Mouse (Mus musculus) mouse embryonic stem cell (cell line): ENCODE data around the gene Noto.
"Not testable (repeated sequence)": the region's sequence is repeated elsewhere in the genome, so short reads cannot be mapped to it uniquely, and the experiment has no call there.

Experiments
- in situ Hi-C, 2 experiments: fragments of 300-500 bp; cut with MboI; formaldehyde crosslinking; loops; 1 replicate in 1 of 2; 3 replicates in 1 of 2; pipeline ENCODE4 v1.14.3; 2019 to 2020; ENCODE audit warnings: low sequenced_read_pairs in 2 of 2, low pct_unique_long_range_greater_than_20kb in 1 of 2, mixed read lengths in 1 of 2; ENCODE audit not compliant: unreplicated experiment in 1 of 2

Noto gene

DNA sequence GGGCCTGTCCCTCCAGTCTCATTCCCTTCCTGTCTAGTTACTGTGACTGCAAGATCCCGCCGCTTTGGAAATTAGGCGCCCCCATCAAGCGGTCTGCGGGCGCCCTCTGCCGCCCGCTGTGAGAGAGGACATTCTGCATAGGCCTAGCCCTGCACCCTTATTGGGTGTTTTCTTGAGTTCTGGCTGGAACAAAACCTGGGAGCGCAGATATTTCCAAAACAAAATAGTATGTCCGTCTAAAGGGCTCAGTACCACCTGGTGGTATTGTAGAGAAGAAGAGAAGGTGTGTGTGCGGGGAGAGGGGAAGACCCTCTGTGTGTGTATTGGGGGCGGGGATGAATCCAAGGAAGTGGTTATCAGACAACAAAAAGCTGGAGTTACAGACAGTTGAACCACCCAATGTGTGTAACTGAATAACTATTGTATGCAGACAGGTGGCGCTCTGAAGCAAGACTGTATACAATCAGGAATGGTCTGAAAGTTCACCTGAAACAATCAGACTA is 12.9 kb upstream of the Noto start:
- in situ Hi-C loops = loop anchor here (5.0 to 10.0 kb wide), 2 partner anchors 249 to 266 kb away; no protein-coding TSS in a partner anchor

DNA sequence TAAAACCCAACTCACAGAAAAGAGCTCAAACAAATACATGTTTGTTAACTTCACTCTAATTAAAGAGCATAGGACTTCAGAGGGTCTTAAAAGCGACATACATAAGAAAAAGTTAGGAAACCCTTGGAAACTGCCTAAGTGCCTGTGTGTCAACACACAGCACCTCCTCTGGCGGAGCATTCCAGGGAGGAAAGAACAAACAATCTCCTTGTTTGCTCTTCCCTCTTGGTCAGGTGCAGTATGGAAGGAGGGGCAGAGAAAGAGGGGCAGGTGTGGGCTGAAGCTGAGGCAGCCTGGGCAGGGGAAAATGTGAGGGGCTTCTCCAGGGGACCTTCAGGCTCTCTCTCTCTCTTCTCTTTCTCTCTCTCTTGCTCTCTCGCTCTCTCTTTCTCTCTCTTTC is 7.9 kb upstream of the Noto start:
- in situ Hi-C loops = loop anchor here in 1 of 2 experiments (10.0 kb wide), 1 partner anchor 271 kb away; no protein-coding TSS in a partner anchor

- in situ Hi-C loops = loop anchor here in 1 of 2 experiments (10.0 kb wide), 1 partner anchor 274 kb away; no protein-coding TSS in a partner anchor
Measured at GRCm38 (mm10) chr6:85419150-85419549, 4.5 kb upstream of the Noto start.

DNA sequence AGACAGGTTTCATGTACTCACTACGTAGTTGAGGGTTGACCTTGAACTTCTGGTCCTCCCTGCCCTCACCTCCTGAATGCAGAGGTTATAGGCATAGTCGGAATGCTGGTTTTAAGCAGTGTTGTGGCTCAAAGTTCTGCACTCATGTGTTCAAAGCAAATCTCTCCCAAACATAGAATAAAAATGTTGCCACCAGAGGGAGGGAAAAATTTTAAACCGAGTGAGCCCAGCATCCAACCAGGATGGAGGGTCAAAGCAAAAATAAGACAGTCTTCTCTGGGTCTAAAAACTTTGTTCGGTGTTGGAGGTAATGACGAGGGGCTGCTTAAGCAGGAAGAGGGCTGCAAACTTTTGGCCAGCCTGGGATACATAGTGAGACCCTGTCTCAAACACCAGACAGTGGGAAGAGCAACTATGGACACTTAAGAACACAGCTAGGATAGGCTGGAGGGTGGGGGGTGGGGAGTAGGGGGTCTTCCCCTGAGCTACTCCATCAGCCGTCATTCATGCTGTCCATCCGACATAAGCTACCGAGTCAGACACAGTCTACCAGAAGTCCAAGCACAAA is 7.7 kb downstream of the Noto start:
- in situ Hi-C loops = no loop called here

DNA sequence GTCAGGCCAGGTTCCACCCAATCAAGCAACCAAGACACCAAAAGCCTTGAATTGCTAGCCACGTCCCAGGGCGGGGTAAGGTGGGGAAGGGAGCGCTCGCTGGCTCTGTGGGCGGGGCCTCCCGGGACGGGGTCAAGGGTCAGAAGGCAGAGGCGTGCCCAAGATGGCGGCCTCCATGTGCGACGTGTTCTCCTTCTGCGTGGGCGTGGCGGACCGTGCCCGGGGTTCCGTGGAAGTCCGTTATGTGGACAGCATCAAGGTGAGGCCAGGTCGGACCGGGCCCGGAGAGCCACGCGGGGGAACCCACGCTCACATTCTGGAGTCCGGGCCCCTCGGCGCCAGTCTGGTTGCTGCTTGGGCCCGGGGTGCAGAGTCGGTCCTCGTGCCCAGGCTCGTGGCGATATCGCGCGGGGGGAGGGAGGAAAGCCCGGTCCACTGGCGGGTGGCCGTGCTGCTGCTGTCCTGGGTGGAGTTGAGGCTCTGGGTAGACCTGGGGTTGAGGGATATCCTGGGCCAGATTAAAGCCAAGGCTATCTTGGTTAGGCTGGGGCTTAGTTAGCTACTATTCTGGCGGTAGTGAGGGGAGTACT is 8.3 kb downstream of the Noto start, which contains the start of gene Smyd5:
Gene Smyd5 (plus strand): TSS at position 148 of the 590 bp plus-strand sequence.
- in situ Hi-C loops = no loop called here

GRCm38 (mm10) chr6:85433865-85434264 is 10.2 kb downstream of the Noto start:
- in situ Hi-C loops = no loop called here

- in situ Hi-C loops = no loop called here
Measured at GRCm38 (mm10) chr6:85436204-85436603, 12.5 kb downstream of the Noto start.

DNA sequence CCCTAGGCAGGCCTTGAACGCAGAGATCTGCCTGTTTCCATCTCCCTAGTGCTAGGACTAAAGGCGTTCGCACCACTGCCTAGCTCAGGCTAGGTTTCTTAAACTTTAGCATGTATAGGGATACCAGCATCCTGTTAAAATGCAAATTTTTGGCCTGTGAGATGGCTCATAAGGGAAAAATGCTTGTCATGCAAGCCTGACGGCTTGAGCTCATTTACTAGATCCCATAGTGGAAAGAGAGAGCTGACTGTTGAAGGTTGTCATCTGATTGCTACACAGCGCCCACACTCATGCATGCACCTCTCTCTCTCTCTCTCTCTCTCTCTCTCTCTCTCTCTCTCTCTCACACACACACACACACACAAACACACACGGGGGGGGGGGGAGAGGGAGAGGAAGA is 12.9 kb downstream of the Noto start:
- in situ Hi-C loops = no loop called here

DNA sequence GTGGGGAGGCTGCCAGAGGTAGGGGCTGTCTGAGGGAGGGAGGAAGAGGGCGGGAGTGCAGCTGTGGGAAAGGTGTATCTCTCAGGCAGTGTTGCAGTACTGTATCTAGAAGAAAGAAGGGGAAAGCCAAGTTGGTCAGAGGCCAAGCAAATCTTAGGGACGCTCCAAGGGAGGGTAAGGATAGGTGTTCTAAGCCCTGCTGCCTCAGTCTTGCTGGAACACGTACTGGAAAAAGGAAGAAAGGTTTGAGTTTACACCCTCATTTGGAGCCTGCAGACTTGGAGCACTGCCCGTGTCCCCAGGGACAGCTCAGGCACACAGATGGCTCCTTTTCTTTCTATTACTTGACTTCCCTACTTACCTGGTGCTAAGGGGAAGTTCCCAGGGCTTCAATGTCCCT is 17.5 kb downstream of the Noto start:
- in situ Hi-C loops = no loop called here

DNA sequence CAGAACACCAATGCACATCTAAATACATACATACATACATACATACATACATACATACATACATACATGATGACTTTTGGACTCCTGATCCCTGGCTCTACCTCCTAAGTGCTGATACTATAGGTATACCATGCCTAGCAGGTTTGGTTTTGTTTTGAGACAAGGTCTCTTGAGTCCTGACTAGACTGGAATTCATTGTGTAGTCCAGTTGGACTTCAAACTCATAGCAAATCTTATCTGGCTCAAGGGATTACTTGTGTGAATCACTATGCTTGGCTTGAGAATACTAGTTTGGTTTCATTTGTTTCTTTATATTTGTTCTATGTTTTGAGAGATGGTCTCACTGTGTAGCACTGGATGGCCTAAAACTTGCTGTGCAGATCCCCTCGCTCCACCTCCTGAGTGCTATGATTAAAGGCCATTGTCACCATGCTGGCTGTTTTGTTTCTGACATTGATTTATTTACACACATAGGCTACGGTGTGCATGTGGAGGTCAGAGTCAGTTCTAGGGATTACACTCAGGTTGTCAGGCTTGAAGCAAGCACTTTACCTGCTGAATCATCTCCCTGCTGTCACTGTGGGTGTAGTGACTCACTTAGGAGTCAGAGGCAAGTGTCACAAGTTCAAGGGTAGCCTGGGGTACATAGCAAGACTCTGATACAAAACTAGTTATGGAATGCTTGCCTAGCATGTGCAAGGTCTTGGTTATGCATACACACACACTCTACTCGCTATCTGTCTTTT is 20.0 kb downstream of the Noto start:
- in situ Hi-C loops = no loop called here

DNA sequence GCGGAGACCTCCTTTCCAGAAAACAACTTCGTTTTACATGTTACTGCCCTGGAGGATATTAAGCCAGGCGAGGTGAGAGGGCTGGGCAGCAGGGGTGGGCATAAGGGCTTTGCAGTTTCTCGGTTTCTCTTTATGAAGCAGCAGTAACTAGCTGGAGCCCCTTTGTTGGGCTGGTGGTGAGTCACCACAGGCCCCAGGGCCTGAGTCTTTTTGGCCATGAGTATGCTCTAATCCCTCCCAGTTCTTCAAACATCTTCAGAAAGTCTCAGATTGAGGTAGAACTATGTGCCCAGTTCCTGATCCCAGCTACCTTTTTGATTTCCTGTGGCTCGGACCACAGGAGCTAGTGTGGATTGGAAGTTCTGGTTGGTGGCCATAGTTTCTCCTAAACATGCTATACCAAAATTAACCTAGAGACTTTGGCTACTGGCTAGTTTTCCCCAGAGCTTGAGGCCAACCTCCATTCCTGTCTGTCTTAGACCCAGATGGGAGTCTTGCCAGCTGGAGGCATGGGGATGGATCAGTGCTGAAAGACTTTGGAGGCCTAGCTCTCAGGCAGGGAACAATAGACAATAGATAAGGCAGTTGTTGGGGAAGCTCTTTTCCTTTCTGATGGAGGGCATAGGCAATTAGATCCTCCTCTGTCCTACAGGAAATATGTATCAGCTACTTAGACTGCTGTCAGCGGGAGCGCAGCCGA is 20.7 kb downstream of the Noto start:
- in situ Hi-C loops = no loop called here

- in situ Hi-C loops = no loop called here
Measured at GRCm38 (mm10) chr6:85445286-85445685, 21.6 kb downstream of the Noto start.

DNA sequence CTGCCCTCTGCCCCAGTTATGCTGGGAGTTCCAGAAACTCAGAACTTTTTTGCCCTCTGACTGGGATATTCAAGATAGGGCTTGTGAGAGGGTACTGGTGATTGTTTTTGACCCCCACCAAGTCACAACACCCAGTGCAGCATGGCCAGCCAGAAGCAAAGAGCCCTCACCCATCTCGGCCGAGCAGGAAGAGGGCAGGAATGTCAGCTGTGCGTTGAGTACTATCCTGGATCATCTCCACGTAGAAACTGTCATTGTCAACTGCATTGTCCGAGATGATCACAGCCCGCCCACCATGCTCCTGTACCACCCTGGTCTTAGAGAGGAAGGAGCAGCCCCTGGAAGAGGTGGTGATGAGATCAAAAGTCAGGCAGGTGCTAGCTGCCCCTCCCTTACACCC is 23.7 kb downstream of the Noto start:
- in situ Hi-C loops = no loop called here

- in situ Hi-C loops = not testable (repeated sequence)
Measured at GRCm38 (mm10) chr6:85450140-85450539, 26.5 kb downstream of the Noto start.

DNA sequence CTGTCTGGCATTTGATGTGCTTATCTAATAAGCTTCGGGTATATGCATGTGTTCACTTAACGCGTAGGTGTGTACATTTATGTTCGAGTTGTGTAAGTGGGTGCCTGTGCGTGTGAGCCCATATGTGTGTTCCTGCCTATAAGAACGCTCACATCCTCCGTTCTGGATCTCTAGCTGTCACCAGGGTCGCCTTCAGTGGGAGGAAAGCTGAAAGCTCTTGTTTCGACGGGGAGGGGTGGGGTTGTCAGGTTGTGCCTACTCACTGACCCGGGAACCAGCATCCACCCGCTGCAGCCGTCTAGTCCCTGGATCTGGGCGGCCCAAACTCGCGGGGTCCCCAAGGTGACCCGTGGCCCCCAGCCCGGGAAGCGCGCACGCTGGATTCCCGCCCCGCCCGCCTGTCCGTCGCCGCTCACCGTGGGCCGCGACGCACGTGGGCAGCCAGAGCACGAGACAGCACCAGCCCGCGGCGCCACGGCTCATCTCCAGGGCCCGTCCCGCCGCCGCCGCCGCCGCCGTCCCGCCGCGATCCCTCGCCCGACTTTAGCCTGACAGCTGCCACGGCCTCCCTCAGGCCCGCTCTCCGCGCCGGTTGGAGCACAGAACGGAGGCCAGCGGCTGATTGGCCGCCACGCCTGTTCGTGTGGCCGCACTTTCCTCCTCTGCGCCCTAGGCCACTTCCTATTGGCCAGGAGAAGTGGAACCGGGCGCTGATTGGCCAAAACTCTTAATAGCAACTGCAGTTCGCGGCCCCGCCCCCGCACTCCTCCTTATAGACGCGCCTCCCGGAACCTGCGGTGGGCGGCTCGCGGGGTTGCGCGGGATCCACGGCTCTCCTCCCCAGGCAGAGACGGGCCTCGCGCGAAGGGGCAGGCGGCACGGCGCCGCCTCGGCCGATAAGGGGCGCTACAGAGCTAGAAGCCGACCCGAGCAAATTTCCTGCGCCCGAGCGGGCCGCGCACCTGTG is 27.3 kb downstream of the Noto start, which contains the start of gene Cct7:
Gene Cct7 (plus strand): TSS at position 818 of the 967 bp plus-strand sequence.
- in situ Hi-C loops = no loop called here

GRCm38 (mm10) chr6:85451664-85452410 is 28.2 kb downstream of the Noto start, which contains the start of gene Pradc1:
Pradc1 (minus strand) TSS chr6:85451970.
- in situ Hi-C loops = no loop called here

- in situ Hi-C loops = no loop called here
Measured at GRCm38 (mm10) chr6:85452411-85452665, 28.7 kb downstream of the Noto start.
